Comparison of ENCODE assay signal across 21 mouse cellular contexts in the genomic region with DNA sequence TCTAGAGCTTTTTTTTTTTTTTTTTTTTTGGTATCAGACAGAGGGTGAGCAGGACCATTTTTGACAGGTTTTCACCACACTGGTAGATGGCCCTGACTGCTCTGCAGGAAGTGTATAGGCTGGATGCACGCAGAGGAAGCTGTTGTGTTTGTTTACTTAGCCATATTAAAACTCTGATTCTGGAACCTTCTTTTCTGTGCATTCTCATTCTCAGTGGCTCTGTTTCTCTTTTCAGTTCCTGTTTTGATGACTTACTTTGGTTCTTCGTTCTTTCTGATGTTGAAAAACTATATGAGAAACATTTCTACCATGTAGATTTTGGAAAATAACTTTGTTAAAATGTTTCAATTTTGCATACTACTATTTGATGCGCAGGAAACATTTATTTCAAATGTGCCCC.
"Had no signal": no experiment of that assay in that cellular context is flagged by ENCODE, and none has a peak within 500 bp of the region (broad histone marks: within the 10 kb centered on the region; RNA-seq: fewer than 3 reads in every experiment).

No protein-coding gene starts in this region.

- ATAC-seq: liver, postnatal 0 days; lung, postnatal 0 days; midbrain, embryonic 13.5 days; midbrain, embryonic 15.5 days had no signal

- H3K27ac ChIP-seq: liver, embryonic 15.5 days; lung, embryonic 15.5 days; macrophage; midbrain, embryonic 13.5 days; midbrain, embryonic 15.5 days; neural tube, embryonic 13.5 days; neural tube, embryonic 15.5 days; stomach, embryonic 15.5 days; stomach, postnatal 0 days had no signal

- DNase-seq: liver, postnatal 0 days; lung, adult 2 months; lung, postnatal 14 days; lung, postnatal 36 days; right cerebral cortex, postnatal 14 days; thymus, adult 2 months; thymus, postnatal 25 days; thymus, postnatal 4 days had no signal

- H3K9me3 ChIP-seq: liver, embryonic 15.5 days; lung, embryonic 15.5 days; megakaryocyte, embryonic 14.5 days; midbrain, embryonic 13.5 days; midbrain, embryonic 15.5 days; neural tube, embryonic 13.5 days; neural tube, embryonic 15.5 days; stomach, embryonic 15.5 days had no signal

- H3K27me3 ChIP-seq: liver, embryonic 15.5 days; lung, embryonic 15.5 days; megakaryocyte, embryonic 14.5 days; midbrain, embryonic 13.5 days; midbrain, embryonic 15.5 days; neural tube, embryonic 13.5 days; neural tube, embryonic 15.5 days; stomach, embryonic 15.5 days had no signal

- H3K4me1 ChIP-seq: liver, embryonic 15.5 days; lung, embryonic 15.5 days; midbrain, embryonic 13.5 days; midbrain, embryonic 15.5 days; neural tube, embryonic 13.5 days; neural tube, embryonic 15.5 days; stomach, embryonic 15.5 days had no signal

- H3K4me2 ChIP-seq: liver, embryonic 15.5 days; lung, embryonic 15.5 days; midbrain, embryonic 11.5 days; midbrain, embryonic 13.5 days; midbrain, embryonic 15.5 days; neural tube, embryonic 13.5 days; neural tube, embryonic 15.5 days; stomach, embryonic 15.5 days had no signal

- H3K4me3 ChIP-seq: liver, embryonic 15.5 days; lung, embryonic 15.5 days; megakaryocyte, embryonic 14.5 days; midbrain, embryonic 13.5 days; midbrain, embryonic 15.5 days; myocyte; neural tube, embryonic 13.5 days; neural tube, embryonic 15.5 days; stomach, embryonic 15.5 days had no signal

- H3K9ac ChIP-seq: liver, embryonic 15.5 days; liver, postnatal 0 days; lung, embryonic 15.5 days; midbrain, embryonic 13.5 days; midbrain, embryonic 15.5 days; neural tube, embryonic 13.5 days; neural tube, embryonic 15.5 days; stomach, embryonic 15.5 days had no signal
